Mouse (Mus musculus): ENCODE measurements around the gene Fbxo36. TPM values are rescaled to one million over a fixed set of nuclear protein-coding genes. Genes with fewer than 3 reads are reported as not detected.

Fbxo36 gene
- polyA plus RNA-seq, 1 experiment from 2014 or later, result 11.2 TPM

GRCm38 (mm10) chr1:84882937-84883336 lies 43.3 kb downstream of the Fbxo36 start:
- Histone ChIP-seq H3K9me3 (ENCODE audit: low read length) (no peaks in the 10 kb centered on the region), H3K4me3 (ENCODE audit: low read length) (no peak overlapping the region), H3K36me3 (ENCODE audit: insufficient read depth, low read length) (no peaks in the 10 kb centered on the region), H3K4me2 (replicated peaks; ENCODE audit: low read depth, low read length) (no peak overlapping the region), H3K9ac (replicated peaks; ENCODE audit: low read length) (no peak overlapping the region), H3K27me3 (ENCODE audit: insufficient read depth, low read length) (no peaks in the 10 kb centered on the region), H3K27ac (ENCODE audit: low read length) (no peak overlapping the region), H3K4me1 (ENCODE audit: insufficient read depth, low read length) (peaks cover 4% of the 10 kb centered on the region; the same call in 1 of the 2 replicates)
- WGBS, result 91% methylated on average over 4 of the region's 4 CpGs
- no peak for ATAC-seq (ENCODE audit: low FRiP score, low TSS enrichment)

GRCm38 (mm10) chr1:84883889-84884288 lies 44.2 kb downstream of the Fbxo36 start:
- WGBS, result 61% methylated on average over 4 of the region's 4 CpGs
- no peak for ATAC-seq (ENCODE audit: low FRiP score, low TSS enrichment)
- Histone ChIP-seq H3K9ac (replicated peaks; ENCODE audit: low read length) (no peak overlapping the region), H3K4me2 (replicated peaks; ENCODE audit: low read depth, low read length) (no peak overlapping the region), H3K36me3 (ENCODE audit: insufficient read depth, low read length) (no peaks in the 10 kb centered on the region), H3K9me3 (ENCODE audit: low read length) (no peaks in the 10 kb centered on the region), H3K27ac (ENCODE audit: low read length) (no peak overlapping the region), H3K4me1 (ENCODE audit: insufficient read depth, low read length) (peaks cover 4% of the 10 kb centered on the region; the same call in 1 of the 2 replicates), H3K4me3 (ENCODE audit: low read length) (no peak overlapping the region), H3K27me3 (ENCODE audit: insufficient read depth, low read length) (no peaks in the 10 kb centered on the region)

GRCm38 (mm10) chr1:84885174-84885573 lies 45.5 kb downstream of the Fbxo36 start:
- ATAC-seq (ENCODE audit: low FRiP score, low TSS enrichment), result no peak
- Histone ChIP-seq H3K36me3 (ENCODE audit: insufficient read depth, low read length) (no peaks in the 10 kb centered on the region), H3K4me2 (replicated peaks; ENCODE audit: low read depth, low read length) (no peak overlapping the region), H3K4me1 (ENCODE audit: insufficient read depth, low read length) (peaks cover 4% of the 10 kb centered on the region; the same call in 1 of the 2 replicates), H3K27me3 (ENCODE audit: insufficient read depth, low read length) (no peaks in the 10 kb centered on the region), H3K9ac (replicated peaks; ENCODE audit: low read length) (no peak overlapping the region), H3K27ac (ENCODE audit: low read length) (no peak overlapping the region), H3K9me3 (ENCODE audit: low read length) (no peaks in the 10 kb centered on the region), H3K4me3 (ENCODE audit: low read length) (no peak overlapping the region)
- 88% methylated on average over 3 of the region's 3 CpGs for WGBS

GRCm38 (mm10) chr1:84885921-84886320 lies 46.3 kb downstream of the Fbxo36 start:
- H3K4me3 ChIP-seq (ENCODE audit: low read length), result no peak overlapping the region
- no peak overlapping the region for H3K4me2 ChIP-seq (replicated peaks; ENCODE audit: low read depth, low read length)
- no peak overlapping the region for H3K27ac ChIP-seq (ENCODE audit: low read length)
- H3K27me3 ChIP-seq (ENCODE audit: insufficient read depth, low read length), result no peaks in the 10 kb centered on the region
- H3K4me1 ChIP-seq (ENCODE audit: insufficient read depth, low read length), result peaks cover 4% of the 10 kb centered on the region; the same call in 1 of the 2 replicates
- H3K9me3 ChIP-seq (ENCODE audit: low read length), result no peaks in the 10 kb centered on the region
- no peak overlapping the region for H3K9ac ChIP-seq (replicated peaks; ENCODE audit: low read length)
- 89% methylated on average over 6 of the region's 6 CpGs for WGBS
- H3K36me3 ChIP-seq (ENCODE audit: insufficient read depth, low read length), result no peaks in the 10 kb centered on the region
- ATAC-seq (ENCODE audit: low FRiP score, low TSS enrichment), result no peak

- no peaks in the 10 kb centered on the region for H3K4me1 ChIP-seq (ENCODE audit: insufficient read depth, low read length)
- no peak overlapping the region for H3K27ac ChIP-seq (ENCODE audit: low read length)
- WGBS, result 60% methylated on average over 8 of the region's 8 CpGs
- no peaks in the 10 kb centered on the region for H3K9me3 ChIP-seq (ENCODE audit: low read length)
- no peak overlapping the region for H3K4me3 ChIP-seq (ENCODE audit: low read length)
- no peaks in the 10 kb centered on the region for H3K36me3 ChIP-seq (ENCODE audit: insufficient read depth, low read length)
- no peak for ATAC-seq (ENCODE audit: low FRiP score, low TSS enrichment)
- H3K27me3 ChIP-seq (ENCODE audit: insufficient read depth, low read length), result no peaks in the 10 kb centered on the region
- no peak overlapping the region for H3K9ac ChIP-seq (replicated peaks; ENCODE audit: low read length)
- H3K4me2 ChIP-seq (replicated peaks; ENCODE audit: low read depth, low read length), result no peak overlapping the region
Observed at GRCm38 (mm10) chr1:84889330-84890004, 49.8 kb downstream of the Fbxo36 start.

GRCm38 (mm10) chr1:84890005-84890393 lies 50.4 kb downstream of the Fbxo36 start:
- no peak; the same call in 1 of the 2 replicates for ATAC-seq (ENCODE audit: low FRiP score, low TSS enrichment)
- H3K27me3 ChIP-seq (ENCODE audit: insufficient read depth, low read length), result no peaks in the 10 kb centered on the region
- no peak overlapping the region for H3K27ac ChIP-seq (ENCODE audit: low read length)
- no peaks in the 10 kb centered on the region for H3K36me3 ChIP-seq (ENCODE audit: insufficient read depth, low read length)
- H3K9ac ChIP-seq (replicated peaks; ENCODE audit: low read length), result no peak overlapping the region
- no peaks in the 10 kb centered on the region for H3K4me1 ChIP-seq (ENCODE audit: insufficient read depth, low read length)
- H3K4me3 ChIP-seq (ENCODE audit: low read length), result no peak overlapping the region
- no peak overlapping the region for H3K4me2 ChIP-seq (replicated peaks; ENCODE audit: low read depth, low read length)
- no peaks in the 10 kb centered on the region for H3K9me3 ChIP-seq (ENCODE audit: low read length)
- 36% methylated on average over 7 of the region's 7 CpGs for WGBS

GRCm38 (mm10) chr1:84890503-84890902 lies 50.9 kb downstream of the Fbxo36 start:
- ATAC-seq (ENCODE audit: low FRiP score, low TSS enrichment), result no peak
- Histone ChIP-seq H3K4me2 (replicated peaks; ENCODE audit: low read depth, low read length) (no peak overlapping the region), H3K27me3 (ENCODE audit: insufficient read depth, low read length) (no peaks in the 10 kb centered on the region), H3K27ac (ENCODE audit: low read length) (no peak overlapping the region), H3K9ac (replicated peaks; ENCODE audit: low read length) (no peak overlapping the region), H3K9me3 (ENCODE audit: low read length) (no peaks in the 10 kb centered on the region), H3K36me3 (ENCODE audit: insufficient read depth, low read length) (no peaks in the 10 kb centered on the region), H3K4me3 (ENCODE audit: low read length) (no peak overlapping the region), H3K4me1 (ENCODE audit: insufficient read depth, low read length) (no peaks in the 10 kb centered on the region)
- 78% methylated on average over 7 of the region's 7 CpGs for WGBS

GRCm38 (mm10) chr1:84891746-84892145 lies 52.1 kb downstream of the Fbxo36 start:
- Histone ChIP-seq H3K9ac (replicated peaks; ENCODE audit: low read length) (no peak overlapping the region), H3K27ac (ENCODE audit: low read length) (no peak overlapping the region), H3K4me1 (ENCODE audit: insufficient read depth, low read length) (no peaks in the 10 kb centered on the region), H3K9me3 (ENCODE audit: low read length) (no peaks in the 10 kb centered on the region), H3K36me3 (ENCODE audit: insufficient read depth, low read length) (no peaks in the 10 kb centered on the region), H3K4me2 (replicated peaks; ENCODE audit: low read depth, low read length) (no peak overlapping the region), H3K4me3 (ENCODE audit: low read length) (no peak overlapping the region), H3K27me3 (ENCODE audit: insufficient read depth, low read length) (no peaks in the 10 kb centered on the region)
- 86% methylated on average over 9 of the region's 9 CpGs for WGBS
- no peak for ATAC-seq (ENCODE audit: low FRiP score, low TSS enrichment)

GRCm38 (mm10) chr1:84897364-84897763 lies 57.7 kb downstream of the Fbxo36 start:
- ATAC-seq (ENCODE audit: low FRiP score, low TSS enrichment), result no peak
- H3K27me3 ChIP-seq (ENCODE audit: insufficient read depth, low read length), result no peaks in the 10 kb centered on the region
- 86% methylated on average over 6 of the region's 6 CpGs for WGBS
- no peak overlapping the region for H3K27ac ChIP-seq (ENCODE audit: low read length)
- H3K4me1 ChIP-seq (ENCODE audit: insufficient read depth, low read length), result no peaks in the 10 kb centered on the region
- no peaks in the 10 kb centered on the region for H3K36me3 ChIP-seq (ENCODE audit: insufficient read depth, low read length)
- H3K4me3 ChIP-seq (ENCODE audit: low read length), result no peak overlapping the region
- no peaks in the 10 kb centered on the region for H3K9me3 ChIP-seq (ENCODE audit: low read length)
- H3K9ac ChIP-seq (replicated peaks; ENCODE audit: low read length), result no peak overlapping the region
- no peak overlapping the region for H3K4me2 ChIP-seq (replicated peaks; ENCODE audit: low read depth, low read length)

- no peaks in the 10 kb centered on the region for H3K36me3 ChIP-seq (ENCODE audit: insufficient read depth, low read length)
- H3K4me3 ChIP-seq (ENCODE audit: low read length), result no peak overlapping the region
- H3K9ac ChIP-seq (replicated peaks; ENCODE audit: low read length), result no peak overlapping the region
- H3K9me3 ChIP-seq (ENCODE audit: low read length), result no peaks in the 10 kb centered on the region
- H3K27ac ChIP-seq (ENCODE audit: low read length), result no peak overlapping the region
- WGBS, result 94% methylated on average over 6 of the region's 6 CpGs
- no peaks in the 10 kb centered on the region for H3K4me1 ChIP-seq (ENCODE audit: insufficient read depth, low read length)
- H3K27me3 ChIP-seq (ENCODE audit: insufficient read depth, low read length), result no peaks in the 10 kb centered on the region
- no peak overlapping the region for H3K4me2 ChIP-seq (replicated peaks; ENCODE audit: low read depth, low read length)
- no peak for ATAC-seq (ENCODE audit: low FRiP score, low TSS enrichment)
Observed at GRCm38 (mm10) chr1:84899156-84899555, 59.5 kb downstream of the Fbxo36 start.

All from kidney, embryonic 16.5 days (tissue).